In the genomic region with DNA sequence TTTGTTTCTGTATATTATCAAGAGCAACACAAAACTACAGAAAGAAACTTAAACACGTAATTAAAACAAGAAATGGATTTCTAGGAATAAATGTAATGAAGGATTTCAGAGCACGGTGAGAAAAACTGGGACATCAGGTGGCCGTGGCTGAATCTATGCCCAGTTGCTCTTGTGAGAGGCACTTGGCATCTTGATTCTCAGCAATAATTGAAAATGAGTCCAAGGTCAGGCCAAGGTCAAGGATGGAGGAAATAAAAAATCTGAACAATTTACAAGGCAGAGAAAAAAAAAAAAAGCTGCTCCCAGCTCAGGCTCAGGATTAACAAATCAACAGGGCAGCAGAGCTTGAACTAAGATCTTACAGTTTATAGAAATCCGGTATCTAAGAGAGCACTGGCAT, we compare ENCODE assay signal across 25 mouse cellular contexts. TPM values are rescaled to one million over a fixed set of nuclear protein-coding genes. Genes with fewer than 3 reads are reported as not detected.
DNase-seq lines count a peak whose midpoint lies in the region; ATAC-seq and TF ChIP-seq lines count a peak whose summit lies in the region.
"Had no signal": no experiment of that assay in that cellular context is flagged by ENCODE, and none has a peak within 500 bp of the region (broad histone marks: within the 10 kb centered on the region; RNA-seq: fewer than 3 reads in every experiment).

No protein-coding gene starts in this region.

- no peak for TF ChIP-seq CTCF in lung, postnatal 0 days (IDR thresholded peaks at IDR 0.05)

- peak; percentile 37 for DNase-seq in adrenal gland, adult 2 months
- DNase-seq in adrenal gland, adult 8-10 months, result no peak
- peak; percentile 56 to 69 for DNase-seq in cerebellum, postnatal 10 days
- peak; percentile 21 for DNase-seq in lung, postnatal 36 days
- no peak for DNase-seq in lung, postnatal 0 days (ENCODE audit: low spot score)
- DNase-seq: adrenal gland, postnatal 14 days; adrenal gland, postnatal 36 days; B cell, adult 2 months; cerebellum, adult 11-12 months; cerebellum, adult 8-10 months; cerebellum, adult 9-11 months; embryo, embryonic 11 days had no signal

- TF ChIP-seq EP300 in lung, postnatal 0 days (IDR thresholded peaks at IDR 0.05), result no peak

- H3K4me1 ChIP-seq in lung, postnatal 0 days (ENCODE audit: insufficient read depth, low read depth, low read length), result no peaks in the 10 kb centered on the region
- H3K4me1 ChIP-seq: embryonic facial prominence, embryonic 13.5 days; embryonic facial prominence, embryonic 15.5 days; forebrain, embryonic 10.5 days; forebrain, embryonic 12.5 days had no signal

- H3K9me3 ChIP-seq in lung, postnatal 0 days (ENCODE audit: low read length), result no peaks in the 10 kb centered on the region
- H3K9me3 ChIP-seq: embryonic facial prominence, embryonic 13.5 days; embryonic facial prominence, embryonic 15.5 days; forebrain, embryonic 10.5 days; forebrain, embryonic 12.5 days; G1E had no signal

- H3K9ac ChIP-seq in lung, postnatal 0 days (replicated peaks; ENCODE audit: low read depth), result no peak overlapping the region
- H3K9ac ChIP-seq: embryonic facial prominence, embryonic 13.5 days; embryonic facial prominence, embryonic 15.5 days; forebrain, embryonic 12.5 days had no signal

- WGBS in lung, postnatal 0 days, result 70% methylated on average over 4 of the region's 4 CpGs

- H3K4me3 ChIP-seq in lung, postnatal 0 days (ENCODE audit: low read depth, low read length), result no peak overlapping the region
- H3K4me3 ChIP-seq: embryonic facial prominence, embryonic 13.5 days; embryonic facial prominence, embryonic 15.5 days; erythroblast, embryonic 14.5 days; forebrain, embryonic 10.5 days; forebrain, embryonic 12.5 days had no signal

- ATAC-seq in cerebellum, adult (ENCODE audit: insufficient number of reproducible peaks, low FRiP score, low TSS enrichment), result no peak
- ATAC-seq in lung, postnatal 0 days, result no peak
- ATAC-seq: activated CD4-positive, CD25-positive, alpha-beta regulatory T cell, adult 4 months; CD4-positive, CD25-positive, alpha-beta regulatory T cell, adult 4 months; forebrain, embryonic 14.5 days; forebrain, embryonic 16.5 days; Patski had no signal

- H3K36me3 ChIP-seq in lung, postnatal 0 days (ENCODE audit: insufficient read depth, low read length), result no peaks in the 10 kb centered on the region
- H3K36me3 ChIP-seq: embryonic facial prominence, embryonic 13.5 days; embryonic facial prominence, embryonic 15.5 days; forebrain, embryonic 10.5 days; forebrain, embryonic 12.5 days; G1E had no signal

- H3K4me2 ChIP-seq in lung, postnatal 0 days (replicated peaks; ENCODE audit: low read depth, low read length), result no peak overlapping the region
- H3K4me2 ChIP-seq: embryonic facial prominence, embryonic 13.5 days; embryonic facial prominence, embryonic 15.5 days; forebrain, embryonic 12.5 days had no signal

- H3K27ac ChIP-seq in lung, postnatal 0 days (ENCODE audit: low read length), result no peak overlapping the region
- H3K27ac ChIP-seq: embryonic facial prominence, embryonic 13.5 days; embryonic facial prominence, embryonic 15.5 days; forebrain, embryonic 10.5 days; forebrain, embryonic 12.5 days had no signal

- H3K27me3 ChIP-seq in lung, postnatal 0 days (replicated peaks; ENCODE audit: insufficient read depth, low read length), result no peaks in the 10 kb centered on the region
- H3K27me3 ChIP-seq: CH12.LX; embryonic facial prominence, embryonic 13.5 days; embryonic facial prominence, embryonic 15.5 days; forebrain, embryonic 12.5 days; Patski had no signal

RNA-seq across cellular contexts. Expression of a gene that starts 46.0 kb away (rescaled TPM):
- total RNA-seq in adrenal gland, adult 2 months (2021), result 10 to 100 TPM; 36.1 to 52.3 TPM
- polyA plus RNA-seq in adrenal gland, adult 2 months (2012; rRNA removed), result 69.8 and 94.3 TPM in 2 replicates
- 10 to 100 TPM; 42.6 to 58.0 (median 46.9) TPM for total RNA-seq in adrenal gland, adult 8-10 months (2022)
- polyA plus RNA-seq in lung, postnatal 0 days (2015; fragmentation: Nextera tagmentation; extraction: Ambion mirVana), result 7.1 and 9.2 TPM in 2 replicates

RNA-seq across cellular contexts. Expression of a gene that starts 55.5 kb away (rescaled TPM):
- total RNA-seq in adrenal gland, adult 2 months (2021), result 10 to 100 TPM; 32.9 to 40.0 TPM
- polyA plus RNA-seq in adrenal gland, adult 2 months (2012; rRNA removed), result 37.8 and 42.3 TPM in 2 replicates
- 10 to 100 TPM; 24.8 to 39.8 (median 29.9) TPM for total RNA-seq in adrenal gland, adult 8-10 months (2022)
- 39.2 and 40.6 TPM in 2 replicates for polyA plus RNA-seq in lung, postnatal 0 days (2015; fragmentation: Nextera tagmentation; extraction: Ambion mirVana)

Comparison
In these comparisons a context has a peak if more than half of its experiments do, and no peak if none do; other contexts are left out.
1. DNase-seq: peak in adrenal gland, adult 2 months (single experiment), cerebellum, postnatal 10 days (2 of 2) and lung, postnatal 36 days (single experiment); none in adrenal gland, adult 8-10 months (single experiment) and lung, postnatal 0 days (single experiment).